Mouse (Mus musculus) stomach, postnatal 0 days (tissue): Measurements from ENCODE around the gene Klhl36. TPM values are rescaled to one million over a fixed set of nuclear protein-coding genes. Genes with fewer than 3 reads are reported as not detected.
A peak's percentile ranks its signal among the peaks of the same experiment; 100 is the strongest.

ENCODE experiments used
- ATAC-seq: fragments of 200-750 bp; cut with Nextera tagmentation; 2 replicates; pipeline ENCODE4 v1.8.0; 2017; ENCODE audit not compliant: low FRiP score, low TSS enrichment
- DNase-seq: peaks from one replicate; pipeline ENCODE4 v3.0.0-alpha.2; 2016; ENCODE audit warnings: low spot score
- H3K27ac ChIP-seq: fragments of 300-500 bp; sonication (generic); replicated peaks from 2 replicates; pipeline ENCODE4 v1.5.1; 2014; ENCODE audit warnings: mild to moderate bottlenecking, control low read depth
- H3K27me3 ChIP-seq: fragments of 300-500 bp; sonication (generic); 2 replicates; pipeline ENCODE4 v1.6.1; 2014; ENCODE audit warnings: low read length; ENCODE audit not compliant: control insufficient read depth, insufficient read depth
- H3K36me3 ChIP-seq: fragments of 300-500 bp; sonication (generic); 2 replicates; pipeline ENCODE4 v1.6.1; 2014; ENCODE audit warnings: low read length, mixed read lengths; ENCODE audit not compliant: control insufficient read depth, insufficient read depth
- H3K4me1 ChIP-seq: fragments of 300-500 bp; sonication (generic); replicated peaks from 2 replicates; pipeline ENCODE4 v1.6.1; 2014; ENCODE audit warnings: antibody characterized with exemption; ENCODE audit not compliant: control insufficient read depth, insufficient read depth
- H3K4me2 ChIP-seq: fragments of 300-500 bp; sonication (generic); replicated peaks from 2 replicates; pipeline ENCODE4 v1.6.1; 2014; ENCODE audit warnings: low read depth, mild to moderate bottlenecking, control low read depth, moderate library complexity
- H3K4me3 ChIP-seq: fragments of 300-500 bp; sonication (generic); 2 replicates; pipeline ENCODE4 v1.5.1; 2014; ENCODE audit warnings: low read depth, low read length, control low read depth
- H3K9ac ChIP-seq: fragments of 300-500 bp; sonication (generic); 2 replicates; pipeline ENCODE4 v1.6.1; 2014; ENCODE audit warnings: mild to moderate bottlenecking, low read length, control low read depth, mixed read lengths
- H3K9me3 ChIP-seq: fragments of 300-500 bp; sonication (generic); 2 replicates; pipeline ENCODE4 v1.6.1; 2016; ENCODE audit warnings: low read length; ENCODE audit not compliant: control insufficient read depth
- CTCF ChIP-seq: IDR thresholded peaks from 2 replicates; pipeline ENCODE4 v1.5.1; 2016; ENCODE audit warnings: antibody characterized with exemption, low read depth, mild to moderate bottlenecking, moderate library complexity
- EP300 ChIP-seq: optimal IDR thresholded peaks from 2 replicates; pipeline ENCODE3; 2016; ENCODE audit warnings: antibody characterized with exemption
- WGBS: fragments of 180-500 bp; shearing (Covaris S2); extraction: QIAGEN DNeasy Blood & Tissue Kit; methylation state at CpG from one replicate; pipeline ENCODE4 v1.1.7; 2014; 5-methylcytosine and 5-hydroxymethylcytosine counted together
- polyA plus RNA-seq: library from polyadenylated mRNA; unstranded; fragments of >200 nt; fragmentation: Nextera tagmentation; extraction: Ambion mirVana; gene quantifications from 2 replicates; pipeline ENCODE4 v1.2.1, GENCODE M21; 2015

The Klhl36 gene
- polyA plus RNA-seq, 1 experiment from 2014 or later = 9.0 TPM

DNA sequence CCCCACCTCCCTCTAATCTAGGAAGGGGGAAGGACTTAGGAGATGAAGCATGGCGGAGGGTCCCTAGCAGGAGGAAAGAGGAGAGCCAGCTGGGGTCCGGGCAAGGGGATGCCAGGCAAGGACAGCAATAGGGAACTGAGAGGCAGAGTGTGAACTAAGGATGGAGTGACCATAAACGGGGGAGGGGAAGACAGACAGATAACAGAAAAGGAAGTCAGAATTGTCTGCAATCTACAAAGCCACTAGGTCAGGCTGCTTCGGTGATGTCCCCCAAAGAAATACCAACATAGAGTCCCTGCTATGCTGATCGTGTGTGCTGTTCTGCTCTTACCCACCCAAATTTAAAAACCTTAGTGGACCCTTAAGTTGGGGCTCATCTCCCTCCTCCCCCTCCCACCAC is 35.1 kb upstream of the Klhl36 start:
- Histone ChIP-seq H3K27ac (peak overlapping the region; percentile 85), H3K4me1 (peaks cover 38% of the 10 kb centered on the region)
- 70% methylated on average over 5 of the region's 5 CpGs for WGBS

DNA sequence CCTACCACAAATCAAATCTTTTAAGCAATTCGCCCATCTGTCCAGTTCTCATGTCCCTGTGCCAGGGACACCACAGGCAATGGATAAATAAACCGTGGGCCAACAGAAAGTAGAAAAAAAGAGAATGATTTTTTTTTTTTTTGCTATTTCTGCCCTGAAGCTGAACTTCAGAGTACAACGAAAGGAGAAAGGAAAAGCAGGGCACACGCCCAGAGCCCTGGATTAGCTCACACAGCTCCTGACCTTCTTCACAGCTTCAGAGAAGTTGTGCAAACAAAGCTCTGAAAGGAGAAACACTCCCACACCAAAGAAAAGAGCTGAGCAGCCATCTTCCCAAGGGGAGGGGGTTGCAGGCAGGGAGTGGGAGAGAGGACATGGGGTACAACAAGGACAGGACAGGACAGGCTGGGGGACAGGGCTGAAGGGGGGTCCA is 34.3 kb upstream of the Klhl36 start:
- WGBS = 18% methylated on average over 4 of the region's 4 CpGs
- ATAC-seq = peak; percentile 31; the same call in 1 of the 2 replicates
- Histone ChIP-seq H3K36me3 (no peaks in the 10 kb centered on the region), H3K9ac (no peak overlapping the region), H3K4me3 (no peak overlapping the region), H3K9me3 (no peaks in the 10 kb centered on the region), H3K4me2 (0 out of 2 replicates have a peak overlapping the region, but pooled peaks have one; percentile 2), H3K27me3 (no peaks in the 10 kb centered on the region), H3K27ac (peak overlapping the region; percentile 85), H3K4me1 (peaks cover 45% of the 10 kb centered on the region)
- TF ChIP-seq EP300 (no peak), CTCF (no peak)
- no peak for DNase-seq

More for the DNA sequence above, 35.1 kb upstream of the Klhl36 start:
- no peak overlapping the region for H3K4me3 ChIP-seq
- H3K27me3 ChIP-seq = no peaks in the 10 kb centered on the region
- no peak for DNase-seq
- no peaks in the 10 kb centered on the region for H3K9me3 ChIP-seq
- no peak for TF ChIP-seq CTCF
- TF ChIP-seq EP300 = no peak
- no peak overlapping the region for H3K9ac ChIP-seq
- no peak for ATAC-seq
- no peak overlapping the region for H3K4me2 ChIP-seq
- no peaks in the 10 kb centered on the region for H3K36me3 ChIP-seq

DNA sequence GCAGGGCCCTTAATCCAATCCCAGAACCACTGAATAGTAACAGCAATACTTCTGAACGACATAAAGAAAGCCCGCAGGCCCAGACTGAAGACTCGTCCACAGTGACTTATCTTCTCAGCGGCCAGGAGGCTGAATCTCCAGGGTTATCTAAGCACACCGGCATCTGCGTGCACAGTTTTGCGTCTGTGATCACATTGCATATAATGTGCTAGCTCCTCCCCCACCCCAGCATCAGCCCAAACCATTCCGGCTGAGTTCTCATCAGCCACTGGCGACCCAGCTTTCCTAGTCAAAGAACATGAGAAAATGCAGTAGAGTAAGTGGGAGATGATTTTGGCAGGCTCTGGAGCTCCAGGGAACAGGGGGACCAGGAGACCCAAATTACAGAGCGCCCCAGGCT is 33.1 kb upstream of the Klhl36 start:
- H3K4me2 ChIP-seq = no peak overlapping the region
- H3K27me3 ChIP-seq = no peaks in the 10 kb centered on the region
- H3K36me3 ChIP-seq = no peaks in the 10 kb centered on the region
- DNase-seq = no peak
- no peak overlapping the region for H3K4me3 ChIP-seq
- peak overlapping the region; percentile 35; the same call in 1 of the 2 replicates for H3K27ac ChIP-seq
- WGBS = 64% methylated on average over 10 of the region's 10 CpGs
- no peaks in the 10 kb centered on the region for H3K9me3 ChIP-seq
- H3K4me1 ChIP-seq = peaks cover 50% of the 10 kb centered on the region
- no peak overlapping the region for H3K9ac ChIP-seq
- no peak for ATAC-seq
- TF ChIP-seq EP300 = no peak
- TF ChIP-seq CTCF = no peak

DNA sequence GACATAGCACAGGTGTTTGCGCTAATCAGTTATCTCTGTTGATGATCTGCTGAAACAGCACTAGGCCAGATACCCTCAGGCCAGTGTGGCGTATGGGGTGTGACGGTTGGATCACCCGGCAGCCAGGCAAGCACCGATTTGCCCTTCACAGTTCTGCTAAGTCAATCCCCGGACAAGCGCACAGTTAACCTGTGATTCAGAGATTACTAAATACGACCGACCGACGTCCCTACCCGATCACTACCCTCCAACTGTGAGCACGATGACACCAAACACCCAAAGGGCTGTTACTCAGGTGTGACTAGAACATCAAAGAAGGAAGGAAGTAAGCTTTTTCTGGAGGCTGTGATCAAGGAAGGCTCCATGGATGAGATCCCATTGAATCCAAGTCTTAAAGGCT is 32.6 kb upstream of the Klhl36 start:
- H3K4me3 ChIP-seq = no peak overlapping the region
- H3K9me3 ChIP-seq = no peaks in the 10 kb centered on the region
- peaks cover 50% of the 10 kb centered on the region for H3K4me1 ChIP-seq
- no peak for TF ChIP-seq EP300
- H3K36me3 ChIP-seq = no peaks in the 10 kb centered on the region
- H3K27ac ChIP-seq = peak overlapping the region; percentile 30; the same call in 1 of the 2 replicates
- no peaks in the 10 kb centered on the region for H3K27me3 ChIP-seq
- WGBS = 68% methylated on average over 13 of the region's 13 CpGs
- DNase-seq = no peak
- ATAC-seq = no peak
- no peak overlapping the region for H3K4me2 ChIP-seq
- H3K9ac ChIP-seq = peak overlapping the region; percentile 18; the same call in 1 of the 2 replicates

DNA sequence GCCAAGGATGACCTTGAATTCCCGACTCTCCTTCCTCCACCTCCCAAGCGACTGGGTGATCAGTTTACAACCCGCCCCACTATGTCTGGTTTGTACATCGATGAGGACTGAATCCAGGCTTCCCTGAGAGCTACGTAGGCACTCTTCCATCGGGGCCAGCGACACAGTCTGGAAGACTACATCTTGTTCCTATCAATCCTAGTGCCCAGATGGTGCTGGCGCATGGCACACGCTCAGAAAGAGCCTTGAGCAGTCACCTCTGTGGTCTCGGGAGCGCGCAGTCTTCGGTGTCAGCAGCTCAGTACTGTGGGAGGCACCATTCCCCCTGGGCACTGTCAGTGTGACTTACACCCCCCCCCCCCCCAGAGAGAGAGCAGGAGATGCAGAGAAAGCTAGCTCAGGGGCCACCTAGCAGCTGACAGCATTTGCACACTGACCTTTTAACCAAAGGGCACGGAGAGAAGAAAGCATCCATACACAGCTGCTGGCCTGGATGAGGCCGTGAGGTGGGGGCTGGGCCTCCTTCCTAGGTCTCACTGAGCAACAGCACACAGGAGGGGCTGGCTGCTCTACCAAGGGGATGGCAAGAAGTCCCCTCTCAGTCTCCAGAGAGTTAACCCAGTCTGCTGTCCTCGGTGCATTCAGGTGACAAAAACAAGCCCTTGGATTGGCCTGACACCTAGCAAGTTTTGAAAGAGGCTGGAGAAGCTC is 32.0 kb upstream of the Klhl36 start:
- Histone ChIP-seq H3K27ac (peak overlapping the region; percentile 30; the same call in 1 of the 2 replicates), H3K4me1 (peaks cover 50% of the 10 kb centered on the region), H3K4me2 (no peak overlapping the region), H3K9me3 (no peaks in the 10 kb centered on the region), H3K27me3 (no peaks in the 10 kb centered on the region), H3K4me3 (no peak overlapping the region), H3K36me3 (no peaks in the 10 kb centered on the region), H3K9ac (peak overlapping the region; percentile 18; the same call in 1 of the 2 replicates)
- TF ChIP-seq EP300 = no peak
- no peak for TF ChIP-seq CTCF
- WGBS = 57% methylated on average over 16 of the region's 16 CpGs
- DNase-seq (no peak), ATAC-seq (no peak)

DNA sequence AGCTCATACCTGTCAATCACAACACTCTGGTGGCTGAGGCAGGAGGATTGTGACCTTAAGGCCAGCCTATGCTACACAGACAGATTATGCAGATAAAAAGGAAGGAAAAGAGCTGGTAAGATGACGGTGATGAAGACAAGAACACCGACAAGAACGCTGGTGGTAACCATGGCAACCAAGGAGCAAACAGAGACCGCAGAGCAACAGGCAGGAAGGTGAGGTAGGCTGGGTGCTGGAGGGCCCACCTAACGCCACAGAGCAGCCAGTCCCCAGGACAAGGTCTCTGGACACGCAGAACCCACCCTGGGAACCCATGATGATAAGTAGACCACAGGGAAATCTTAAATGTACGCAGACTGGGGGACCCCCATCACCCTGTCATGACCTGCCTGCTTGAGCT is 31.5 kb upstream of the Klhl36 start:
- ATAC-seq (no peak), DNase-seq (no peak)
- Histone ChIP-seq H3K4me2 (no peak overlapping the region), H3K9me3 (no peaks in the 10 kb centered on the region), H3K4me3 (no peak overlapping the region), H3K4me1 (peaks cover 50% of the 10 kb centered on the region), H3K36me3 (no peaks in the 10 kb centered on the region), H3K9ac (no peak overlapping the region), H3K27me3 (no peaks in the 10 kb centered on the region), H3K27ac (no peak overlapping the region)
- no peak for TF ChIP-seq EP300
- no peak for TF ChIP-seq CTCF
- 44% methylated on average over 7 of the region's 7 CpGs for WGBS
